Mouse (Mus musculus): ENCODE results near the gene Tmem92. TPM values are rescaled to one million over a fixed set of nuclear protein-coding genes. Genes with fewer than 3 reads are reported as not detected.
A peak's percentile ranks its signal among the peaks of the same experiment; 100 is the strongest.

Tmem92 gene
- polyA plus RNA-seq, 2 experiments: not detected

DNA sequence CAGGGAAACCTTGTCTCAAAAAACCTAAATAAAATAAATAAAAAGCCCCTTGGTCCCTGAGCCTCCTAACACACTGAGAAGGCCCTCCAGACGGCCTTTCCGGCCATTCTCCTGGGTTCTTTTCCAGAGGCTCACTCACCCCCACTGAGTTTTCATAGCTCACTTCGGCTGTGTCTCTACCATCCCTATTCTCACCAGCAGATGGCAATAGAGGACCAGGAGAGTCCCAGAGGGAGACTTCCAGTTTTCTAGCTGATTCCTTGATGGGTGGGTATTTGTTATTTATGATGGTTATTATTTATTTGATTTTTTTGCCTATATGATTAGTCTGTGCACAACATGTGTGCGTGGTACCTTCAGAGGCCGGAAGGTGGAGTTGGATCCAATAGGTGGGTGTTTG lies 52.2 kb downstream of the Tmem92 start:
- Histone ChIP-seq H3K4me2 (replicated peaks; ENCODE audit: low read depth, low read length, severe bottlenecking) (no peak overlapping the region), H3K27me3 (ENCODE audit: control insufficient read depth, insufficient read depth, low read length) (no peaks in the 10 kb centered on the region), H3K36me3 (ENCODE audit: control insufficient read depth, insufficient read depth, low read length) (no peaks in the 10 kb centered on the region), H3K4me3 (replicated peaks; ENCODE audit: low read length) (no peak overlapping the region), H3K4me1 (ENCODE audit: control insufficient read depth, insufficient read depth, low read length) (no peaks in the 10 kb centered on the region), H3K9ac (ENCODE audit: low read depth, low read length, severe bottlenecking) (no peak overlapping the region), H3K9me3 (ENCODE audit: control insufficient read depth, low read length) (no peaks in the 10 kb centered on the region), H3K27ac (replicated peaks; ENCODE audit: low read depth, low read length) (no peak overlapping the region)
- WGBS: 26% methylated on average over 5 of the region's 5 CpGs
- TF ChIP-seq POLR2A (IDR thresholded peaks at IDR 0.05; ENCODE audit: borderline replicate concordance, extremely low read depth, insufficient read depth, insufficient read length): no peak
- DNase-seq (ENCODE audit: low spot score) (peak; percentile 73), ATAC-seq (ENCODE audit: low FRiP score, low read depth) (no peak)

DNA sequence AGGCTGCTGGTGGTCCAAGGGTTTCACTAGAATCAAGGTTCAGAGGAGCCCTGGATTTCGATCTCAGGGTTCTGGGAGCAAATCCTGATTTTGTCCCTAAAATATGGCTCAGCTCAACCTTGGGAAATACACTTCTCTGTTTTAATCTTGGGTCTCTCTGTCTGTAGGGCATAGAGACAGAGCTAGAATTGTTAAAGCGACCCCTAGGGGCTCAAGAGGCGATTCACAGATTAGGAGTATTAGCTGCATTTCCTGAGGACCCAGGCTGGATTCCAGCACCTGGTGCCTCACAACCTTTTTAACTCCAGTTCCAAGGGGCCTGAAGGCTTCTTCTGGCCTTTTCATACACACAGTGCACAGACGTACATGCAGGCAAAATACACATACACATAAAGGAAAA lies 52.9 kb downstream of the Tmem92 start:
- WGBS: 30% methylated on average over 4 of the region's 4 CpGs
- H3K27me3 ChIP-seq (ENCODE audit: control insufficient read depth, insufficient read depth, low read length): no peaks in the 10 kb centered on the region
- H3K4me2 ChIP-seq (replicated peaks; ENCODE audit: low read depth, low read length, severe bottlenecking): no peak overlapping the region
- H3K9me3 ChIP-seq (ENCODE audit: control insufficient read depth, low read length): no peaks in the 10 kb centered on the region
- H3K27ac ChIP-seq (replicated peaks; ENCODE audit: low read depth, low read length): no peak overlapping the region
- no peak for TF ChIP-seq POLR2A (IDR thresholded peaks at IDR 0.05; ENCODE audit: borderline replicate concordance, extremely low read depth, insufficient read depth, insufficient read length)
- H3K36me3 ChIP-seq (ENCODE audit: control insufficient read depth, insufficient read depth, low read length): no peaks in the 10 kb centered on the region
- ATAC-seq (ENCODE audit: low FRiP score, low read depth): no peak
- DNase-seq (ENCODE audit: low spot score): no peak
- no peak overlapping the region for H3K4me3 ChIP-seq (replicated peaks; ENCODE audit: low read length)
- H3K4me1 ChIP-seq (ENCODE audit: control insufficient read depth, insufficient read depth, low read length): no peaks in the 10 kb centered on the region
- no peak overlapping the region for H3K9ac ChIP-seq (ENCODE audit: low read depth, low read length, severe bottlenecking)

DNA sequence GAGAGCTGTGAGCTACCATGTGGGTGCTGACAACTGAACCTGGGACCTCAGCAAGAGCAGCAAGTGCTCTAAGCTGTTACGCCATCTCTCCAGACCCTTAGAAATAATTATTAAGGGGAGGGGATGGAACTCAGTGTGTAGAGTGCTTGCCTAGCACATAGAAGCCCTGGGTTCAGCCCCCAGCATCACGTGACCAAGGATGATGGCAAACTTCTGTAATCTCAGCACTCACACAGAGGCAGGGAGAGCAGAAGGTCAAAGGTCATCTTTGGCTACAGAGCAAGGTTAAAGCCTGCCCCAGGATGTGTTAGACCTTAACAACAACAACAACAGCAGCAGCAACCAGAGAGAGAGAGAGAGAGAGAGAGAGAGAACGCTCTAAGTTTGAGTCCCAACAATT lies 54.0 kb downstream of the Tmem92 start:
- no peaks in the 10 kb centered on the region for H3K9me3 ChIP-seq (ENCODE audit: control insufficient read depth, low read length)
- no peaks in the 10 kb centered on the region for H3K4me1 ChIP-seq (ENCODE audit: control insufficient read depth, insufficient read depth, low read length)
- no peak for TF ChIP-seq POLR2A (IDR thresholded peaks at IDR 0.05; ENCODE audit: borderline replicate concordance, extremely low read depth, insufficient read depth, insufficient read length)
- no peak overlapping the region for H3K4me3 ChIP-seq (replicated peaks; ENCODE audit: low read length)
- no peak for DNase-seq (ENCODE audit: low spot score)
- no peak for ATAC-seq (ENCODE audit: low FRiP score, low read depth)
- no peak overlapping the region for H3K27ac ChIP-seq (replicated peaks; ENCODE audit: low read depth, low read length)
- no peak overlapping the region for H3K4me2 ChIP-seq (replicated peaks; ENCODE audit: low read depth, low read length, severe bottlenecking)
- no peaks in the 10 kb centered on the region for H3K27me3 ChIP-seq (ENCODE audit: control insufficient read depth, insufficient read depth, low read length)
- no peak overlapping the region for H3K9ac ChIP-seq (ENCODE audit: low read depth, low read length, severe bottlenecking)
- no peaks in the 10 kb centered on the region for H3K36me3 ChIP-seq (ENCODE audit: control insufficient read depth, insufficient read depth, low read length)
- 82% methylated on average over 3 of the region's 3 CpGs for WGBS

DNA sequence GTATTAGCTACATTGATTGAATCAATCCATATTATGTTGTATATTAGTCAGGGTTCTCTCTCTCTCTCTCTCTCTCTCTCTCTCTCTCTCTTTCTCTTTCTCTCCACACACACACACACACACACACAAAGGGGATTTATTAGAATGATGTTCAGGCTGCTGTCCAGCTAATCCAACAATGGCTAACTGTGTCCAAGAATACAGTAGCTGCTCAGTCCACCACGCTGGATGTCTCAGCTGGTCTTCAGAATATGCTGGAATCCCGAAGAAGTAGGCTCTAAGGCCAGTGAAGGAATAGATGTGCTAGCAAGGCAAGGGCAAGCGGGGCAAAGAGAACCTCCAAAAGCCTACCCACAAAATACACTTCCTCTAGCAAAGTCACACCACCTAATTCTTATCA lies 55.2 kb downstream of the Tmem92 start:
- H3K27me3 ChIP-seq (ENCODE audit: control insufficient read depth, insufficient read depth, low read length): no peaks in the 10 kb centered on the region
- H3K9ac ChIP-seq (ENCODE audit: low read depth, low read length, severe bottlenecking): no peak overlapping the region
- no peak overlapping the region for H3K4me2 ChIP-seq (replicated peaks; ENCODE audit: low read depth, low read length, severe bottlenecking)
- no peaks in the 10 kb centered on the region for H3K4me1 ChIP-seq (ENCODE audit: control insufficient read depth, insufficient read depth, low read length)
- H3K9me3 ChIP-seq (ENCODE audit: control insufficient read depth, low read length): no peaks in the 10 kb centered on the region
- DNase-seq (ENCODE audit: low spot score): no peak
- TF ChIP-seq POLR2A (IDR thresholded peaks at IDR 0.05; ENCODE audit: borderline replicate concordance, extremely low read depth, insufficient read depth, insufficient read length): no peak
- ATAC-seq (ENCODE audit: low FRiP score, low read depth): no peak
- 90% methylated on average over 3 of the region's 3 CpGs for WGBS
- H3K36me3 ChIP-seq (ENCODE audit: control insufficient read depth, insufficient read depth, low read length): no peaks in the 10 kb centered on the region
- no peak overlapping the region for H3K4me3 ChIP-seq (replicated peaks; ENCODE audit: low read length)
- no peak overlapping the region for H3K27ac ChIP-seq (replicated peaks; ENCODE audit: low read depth, low read length)

Other genes starting within 250 kb of the Tmem92 start
- 11.5 and 12.9 TPM in 2 replicates for gene Rsad1, start 233.4 kb downstream of the Tmem92 start, polyA plus RNA-seq (2012; rRNA removed)
- 2.2 and 3.9 TPM in 2 replicates for gene Rsad1, start 233.4 kb downstream of the Tmem92 start, polyA plus RNA-seq (2014; fragmentation: Nextera tagmentation; extraction: Ambion mirVana)
- 29.5 and 47.5 TPM in 2 replicates for gene Chad, start 217.7 kb downstream of the Tmem92 start, polyA plus RNA-seq (2012; rRNA removed)
- gene Chad, start 217.7 kb downstream of the Tmem92 start, polyA plus RNA-seq (2014; fragmentation: Nextera tagmentation; extraction: Ambion mirVana): 17.0 and 18.2 TPM in 2 replicates
- 36.3 and 43.2 TPM in 2 replicates for gene Acsf2, start 180.8 kb downstream of the Tmem92 start, polyA plus RNA-seq (2012; rRNA removed)
- 9.5 and 10.7 TPM in 2 replicates for gene Acsf2, start 180.8 kb downstream of the Tmem92 start, polyA plus RNA-seq (2014; fragmentation: Nextera tagmentation; extraction: Ambion mirVana)
- 149 TPM in 2 replicates for gene Lrrc59, start 152.9 kb downstream of the Tmem92 start, polyA plus RNA-seq (2012; rRNA removed)
- gene Lrrc59, start 152.9 kb downstream of the Tmem92 start, polyA plus RNA-seq (2014; fragmentation: Nextera tagmentation; extraction: Ambion mirVana): 197 and 200 TPM in 2 replicates
- 79.4 and 113 TPM in 2 replicates for gene Mrpl27, start 128.9 kb downstream of the Tmem92 start, polyA plus RNA-seq (2012; rRNA removed)
- 113 and 126 TPM in 2 replicates for gene Mrpl27, start 128.9 kb downstream of the Tmem92 start, polyA plus RNA-seq (2014; fragmentation: Nextera tagmentation; extraction: Ambion mirVana)
- 18.9 and 19.5 TPM in 2 replicates for gene Eme1, start 128.7 kb downstream of the Tmem92 start, polyA plus RNA-seq (2012; rRNA removed)
- 16.5 and 19.4 TPM in 2 replicates for gene Eme1, start 128.7 kb downstream of the Tmem92 start, polyA plus RNA-seq (2014; fragmentation: Nextera tagmentation; extraction: Ambion mirVana)
- 40.0 and 52.7 TPM in 2 replicates for gene Xylt2, start 105.2 kb downstream of the Tmem92 start, polyA plus RNA-seq (2012; rRNA removed)
- 27.4 and 28.6 TPM in 2 replicates for gene Xylt2, start 105.2 kb downstream of the Tmem92 start, polyA plus RNA-seq (2014; fragmentation: Nextera tagmentation; extraction: Ambion mirVana)
- 0.06 and 0.14 TPM in 2 replicates for gene Gm11541, start 78.2 kb downstream of the Tmem92 start, polyA plus RNA-seq (2012; rRNA removed)
- 0.19 and 0.22 TPM in 2 replicates for gene Gm11541, start 78.2 kb downstream of the Tmem92 start, polyA plus RNA-seq (2014; fragmentation: Nextera tagmentation; extraction: Ambion mirVana)
- 0.08 and 0.26 TPM in 2 replicates for gene Cdc34b, start 40.9 kb downstream of the Tmem92 start, polyA plus RNA-seq (2012; rRNA removed)
- not detected in 2 replicates for gene Cdc34b, start 40.9 kb downstream of the Tmem92 start, polyA plus RNA-seq (2014; fragmentation: Nextera tagmentation; extraction: Ambion mirVana)
- 1,421 and 1,570 TPM in 2 replicates for gene Col1a1, start 153.5 kb upstream of the Tmem92 start, polyA plus RNA-seq (2012; rRNA removed)
- 2,528 and 2,873 TPM in 2 replicates for gene Col1a1, start 153.5 kb upstream of the Tmem92 start, polyA plus RNA-seq (2014; fragmentation: Nextera tagmentation; extraction: Ambion mirVana)
- 0.41 and 0.58 TPM in 2 replicates for gene Hils1, start 184.9 kb upstream of the Tmem92 start, polyA plus RNA-seq (2012; rRNA removed)
- 0.29 TPM in 1 of 2 replicates, not detected in the other for gene Hils1, start 184.9 kb upstream of the Tmem92 start, polyA plus RNA-seq (2014; fragmentation: Nextera tagmentation; extraction: Ambion mirVana)
- 19.4 and 32.9 TPM in 2 replicates for gene Sgca, start 193.6 kb upstream of the Tmem92 start, polyA plus RNA-seq (2012; rRNA removed)
- gene Sgca, start 193.6 kb upstream of the Tmem92 start, polyA plus RNA-seq (2014; fragmentation: Nextera tagmentation; extraction: Ambion mirVana): 9.1 and 10.2 TPM in 2 replicates
- gene Ppp1r9b, start 208.3 kb upstream of the Tmem92 start, polyA plus RNA-seq (2012; rRNA removed): 32.8 and 34.6 TPM in 2 replicates
- 17.3 and 17.9 TPM in 2 replicates for gene Ppp1r9b, start 208.3 kb upstream of the Tmem92 start, polyA plus RNA-seq (2014; fragmentation: Nextera tagmentation; extraction: Ambion mirVana)
- 46.0 and 59.7 TPM in 2 replicates for gene Samd14, start 227.2 kb upstream of the Tmem92 start, polyA plus RNA-seq (2012; rRNA removed)
- gene Samd14, start 227.2 kb upstream of the Tmem92 start, polyA plus RNA-seq (2014; fragmentation: Nextera tagmentation; extraction: Ambion mirVana): 25.5 and 31.7 TPM in 2 replicates